In genomic region chr3:106291894-106292293, GRCm38 (mm10) we compare ENCODE assay signal across 23 mouse cellular contexts.
"Had no signal": no experiment of that assay in that cellular context is flagged by ENCODE, and none has a peak within 500 bp of the region (broad histone marks: within the 10 kb centered on the region; RNA-seq: fewer than 3 reads in every experiment).

No protein-coding gene starts in this region.

- ATAC-seq: hindbrain, postnatal 0 days; intestine, embryonic 16.5 days had no signal

- DNase-seq: gastrocnemius, postnatal 14 days; gastrocnemius, postnatal 36 days; heart, adult 18-20 months; heart, postnatal 10 days; heart, postnatal 36 days; kidney, adult 11 months; kidney, adult 2 months; kidney, adult 9 months; kidney, postnatal 14 days; kidney, postnatal 36 days; layer of hippocampus, adult 9-11 months; layer of hippocampus, postnatal 36 days; left cerebral cortex, postnatal 4 days had no signal

- H3K4me2 ChIP-seq: heart, embryonic 12.5 days; hindbrain, embryonic 12.5 days; hindbrain, embryonic 15.5 days; kidney, embryonic 15.5 days; limb, embryonic 13.5 days; limb, embryonic 15.5 days had no signal

- H3K27me3 ChIP-seq: heart, embryonic 12.5 days; hindbrain, embryonic 12.5 days; hindbrain, embryonic 15.5 days; kidney, embryonic 15.5 days; limb, embryonic 13.5 days; limb, embryonic 15.5 days had no signal

- H3K4me1 ChIP-seq: heart, embryonic 10.5 days; heart, embryonic 12.5 days; hindbrain, embryonic 12.5 days; hindbrain, embryonic 15.5 days; kidney, embryonic 15.5 days; limb, embryonic 13.5 days; limb, embryonic 15.5 days had no signal

- H3K4me3 ChIP-seq: heart, embryonic 10.5 days; heart, embryonic 12.5 days; hindbrain, embryonic 12.5 days; hindbrain, embryonic 15.5 days; kidney, embryonic 15.5 days; limb, embryonic 13.5 days; limb, embryonic 15.5 days had no signal

- H3K9ac ChIP-seq: heart, embryonic 12.5 days; hindbrain, embryonic 12.5 days; hindbrain, embryonic 15.5 days; kidney, embryonic 15.5 days; limb, embryonic 13.5 days; limb, embryonic 15.5 days had no signal

- H3K9me3 ChIP-seq: hindbrain, embryonic 12.5 days; hindbrain, embryonic 15.5 days; kidney, embryonic 15.5 days had no signal

- H3K36me3 ChIP-seq: heart, embryonic 10.5 days; heart, embryonic 12.5 days; hindbrain, embryonic 12.5 days; hindbrain, embryonic 15.5 days; kidney, embryonic 15.5 days; limb, embryonic 13.5 days; limb, embryonic 15.5 days had no signal

- H3K27ac ChIP-seq: heart, embryonic 10.5 days; hindbrain, embryonic 12.5 days; hindbrain, embryonic 15.5 days; hindbrain, postnatal 0 days; kidney, embryonic 15.5 days; kidney, postnatal 0 days; limb, embryonic 13.5 days; limb, embryonic 15.5 days had no signal
